Mouse (Mus musculus) thymus, adult 2 months (tissue): ENCODE measurements at regions not wholly inside any gene's neighbourhood (a gene's known extent, or its start where the extent isn't known, plus 50 kb on each side); places are given as distances from the start of the nearest gene placed in this dataset.

Experiments
- CTCF ChIP-seq: fragments of 200-500 bp; IDR thresholded peaks from 2 replicates; pipeline ENCODE4 v1.5.1; 2012; ENCODE audit warnings: mild to moderate bottlenecking, control low read depth, low read length, moderate library complexity, borderline replicate concordance; ENCODE audit not compliant: control insufficient read depth, poor library complexity, insufficient read depth; ENCODE audit errors: extremely low read depth
- POLR2A ChIP-seq: fragments of 200-500 bp; IDR thresholded peaks from 2 replicates; pipeline ENCODE4 v1.6.1; 2012; ENCODE audit warnings: mild to moderate bottlenecking, low read length, control low read depth, moderate library complexity; ENCODE audit not compliant: control insufficient read depth, poor library complexity, insufficient read depth; ENCODE audit errors: extremely low read depth

- TF ChIP-seq CTCF: no peak
- TF ChIP-seq POLR2A: no peak
Observed at GRCm38 (mm10) chr12:36991970-36992369, 116.4 kb upstream of the Meox2 start.
